Comparison of ENCODE assay signal across 26 mouse cellular contexts in the genomic region with DNA sequence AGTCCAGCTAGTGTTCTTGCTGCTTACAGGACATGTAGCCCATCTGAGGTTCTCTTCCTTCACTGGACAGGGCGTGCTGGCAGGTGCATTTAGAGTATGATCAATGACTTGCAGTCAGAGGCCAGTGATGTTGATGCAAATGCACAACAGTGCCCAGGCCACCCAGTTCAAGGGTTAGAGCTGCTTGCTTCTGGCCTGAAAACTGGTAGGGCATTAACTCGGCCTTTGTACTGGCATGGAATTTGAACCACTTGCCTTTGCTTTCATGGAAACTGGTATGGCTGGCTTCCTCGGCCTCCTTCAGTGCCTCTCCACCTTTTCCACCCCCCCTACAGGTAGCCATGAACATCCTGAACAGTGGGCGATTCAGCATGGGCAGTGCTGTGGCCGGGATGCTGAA. TPM values are rescaled to one million over a fixed set of nuclear protein-coding genes. Genes with fewer than 3 reads are reported as not detected.
DNase-seq lines count a peak whose midpoint lies in the region; ATAC-seq and TF ChIP-seq lines count a peak whose summit lies in the region.
"Had no signal": no experiment of that assay in that cellular context is flagged by ENCODE, and none has a peak within 500 bp of the region (broad histone marks: within the 10 kb centered on the region; RNA-seq: fewer than 3 reads in every experiment).

No protein-coding gene starts in this region.

- 85% methylated on average over 5 of the region's 5 CpGs for WGBS in heart, embryonic 10.5 days
- WGBS in kidney, adult 2 months, result 66% methylated on average over 5 of the region's 5 CpGs
- WGBS in kidney, embryonic 15.5 days, result 95% methylated on average over 5 of the region's 5 CpGs

- no peak for ATAC-seq in kidney, embryonic 15.5 days (replicated peaks; ENCODE audit: low FRiP score)
- ATAC-seq: activated CD4-positive, CD25-positive, alpha-beta regulatory T cell, adult 4 months; forebrain, embryonic 14.5 days; hindbrain, postnatal 0 days; Patski had no signal

- H3K4me3 ChIP-seq in heart, embryonic 10.5 days, result no peak overlapping the region
- no peak overlapping the region for H3K4me3 ChIP-seq in kidney, adult 2 months (ENCODE audit: insufficient read depth, low read depth, low read length)
- H3K4me3 ChIP-seq in kidney, embryonic 15.5 days (replicated peaks), result no peak overlapping the region
- H3K4me3 ChIP-seq: embryonic facial prominence, embryonic 15.5 days; erythroblast, embryonic 14.5 days; forebrain, embryonic 10.5 days; heart, embryonic 13.5 days; hindbrain, embryonic 13.5 days had no signal

- no peak; the same call in 1 of the 2 replicates for TF ChIP-seq CTCF in kidney, adult 2 months (conservative IDR thresholded peaks at IDR 0.05; ENCODE audit: insufficient read depth, insufficient read length, low read depth, low read length)

- no peak overlapping the region for H3K9ac ChIP-seq in kidney, embryonic 15.5 days
- H3K9ac ChIP-seq: embryonic facial prominence, embryonic 15.5 days; heart, embryonic 13.5 days; hindbrain, embryonic 13.5 days had no signal

- H3K9me3 ChIP-seq in heart, embryonic 10.5 days, result no peaks in the 10 kb centered on the region
- H3K9me3 ChIP-seq in kidney, embryonic 15.5 days (replicated peaks), result no peaks in the 10 kb centered on the region
- H3K9me3 ChIP-seq: embryonic facial prominence, embryonic 15.5 days; forebrain, embryonic 10.5 days; heart, embryonic 13.5 days; hindbrain, embryonic 13.5 days had no signal

- H3K27ac ChIP-seq in heart, embryonic 10.5 days, result no peak overlapping the region
- H3K27ac ChIP-seq in kidney, adult 2 months (ENCODE audit: insufficient read depth, low read depth, low read length), result peak overlapping the region; percentile 64
- H3K27ac ChIP-seq in kidney, embryonic 15.5 days, result no peak overlapping the region
- H3K27ac ChIP-seq: embryonic facial prominence, embryonic 15.5 days; forebrain, embryonic 10.5 days; heart, embryonic 13.5 days; hindbrain, embryonic 13.5 days; hindbrain, postnatal 0 days had no signal

- H3K4me1 ChIP-seq in heart, embryonic 10.5 days, result no peaks in the 10 kb centered on the region
- no peaks in the 10 kb centered on the region for H3K4me1 ChIP-seq in kidney, adult 2 months (ENCODE audit: control insufficient read depth, insufficient read depth, low read length)
- no peaks in the 10 kb centered on the region for H3K4me1 ChIP-seq in kidney, embryonic 15.5 days
- H3K4me1 ChIP-seq: embryonic facial prominence, embryonic 15.5 days; forebrain, embryonic 10.5 days; heart, embryonic 13.5 days; hindbrain, embryonic 13.5 days had no signal

- TF ChIP-seq POLR2A in kidney, adult 2 months (IDR thresholded peaks at IDR 0.05; ENCODE audit: low read depth, low read length), result no peak

- DNase-seq in heart, embryonic 10.5 days (ENCODE audit: low spot score), result peak; percentile 63
- DNase-seq in heart, postnatal 4 days, result no peak
- peak; percentile 90 for DNase-seq in kidney, adult 2 months
- DNase-seq in kidney, postnatal 10 days, result peak; percentile 15
- no peak for DNase-seq in B cell, adult 2 months
- no peak for DNase-seq in gastrocnemius, postnatal 10 days
- DNase-seq: adrenal gland, adult 2 months; adrenal gland, postnatal 36 days; cerebellum, adult 2 months; cerebellum, postnatal 10 days; embryo, embryonic 11 days; gastrocnemius, postnatal 14 days had no signal

- H3K27me3 ChIP-seq in heart, embryonic 10.5 days (ENCODE audit: insufficient read depth, poor library complexity, severe bottlenecking), result no peaks in the 10 kb centered on the region
- H3K27me3 ChIP-seq in kidney, adult 2 months (replicated peaks; ENCODE audit: control insufficient read depth, insufficient read depth, low read length), result no peaks in the 10 kb centered on the region
- H3K27me3 ChIP-seq in kidney, embryonic 15.5 days, result no peaks in the 10 kb centered on the region
- H3K27me3 ChIP-seq: CH12.LX; embryonic facial prominence, embryonic 15.5 days; heart, embryonic 13.5 days; hindbrain, embryonic 13.5 days; Patski had no signal

- no peak overlapping the region for H3K4me2 ChIP-seq in kidney, embryonic 15.5 days
- H3K4me2 ChIP-seq: embryonic facial prominence, embryonic 15.5 days; heart, embryonic 13.5 days; hindbrain, embryonic 13.5 days had no signal

- H3K36me3 ChIP-seq in heart, embryonic 10.5 days, result peaks cover 93% of the 10 kb centered on the region
- peaks cover 2% of the 10 kb centered on the region; the same call in 1 of the 2 replicates for H3K36me3 ChIP-seq in kidney, adult 2 months (ENCODE audit: control insufficient read depth, insufficient read depth, low read length)
- H3K36me3 ChIP-seq in kidney, embryonic 15.5 days, result peaks cover 97% of the 10 kb centered on the region

RNA-seq across cellular contexts. Expression of a gene that starts 14.1 kb away (rescaled TPM):
- 73.4 and 90.6 TPM in 2 replicates for polyA plus RNA-seq in heart, embryonic 10.5 days (2016; fragmentation: Nextera tagmentation; extraction: Ambion mirVana)
- total RNA-seq in heart, postnatal 4 days (2021), result 10 to 100 TPM; 49.5 to 62.1 TPM
- polyA plus RNA-seq in kidney, adult 2 months (2012; rRNA removed), result 41.1 and 45.5 TPM in 2 replicates
- polyA plus RNA-seq in kidney, embryonic 15.5 days (2015; fragmentation: Nextera tagmentation; extraction: Ambion mirVana), result 84.8 and 88.1 TPM in 2 replicates
- total RNA-seq in gastrocnemius, postnatal 10 days (2021), result 10 to 100 TPM; 22.8 to 26.1 TPM

RNA-seq across cellular contexts. Expression of a gene that starts 26.5 kb away (rescaled TPM):
- polyA plus RNA-seq in heart, embryonic 10.5 days (2016; fragmentation: Nextera tagmentation; extraction: Ambion mirVana), result 0.02 TPM in 1 of 2 replicates, not detected in the other
- not detected for total RNA-seq in heart, postnatal 4 days (2021)
- polyA plus RNA-seq in kidney, adult 2 months (2012; rRNA removed), result 0.05 TPM in 2 replicates
- not detected in 2 replicates for polyA plus RNA-seq in kidney, embryonic 15.5 days (2015; fragmentation: Nextera tagmentation; extraction: Ambion mirVana)
- not detected for total RNA-seq in gastrocnemius, postnatal 10 days (2021)
- total RNA-seq: CH12.LX; common myeloid progenitor, adult 5-6 weeks; gastrocnemius, postnatal 14 days; heart, adult 8-10 months; hematopoietic stem cell, adult 5-6 weeks; hindbrain, postnatal 0 days had no signal
- polyA plus RNA-seq: activated CD4-positive, CD25-positive, alpha-beta regulatory T cell, adult 4 months; cerebellum, adult 2 months; embryonic facial prominence, embryonic 15.5 days; erythroblast, embryonic 14.5 days; forebrain, embryonic 10.5 days; forebrain, embryonic 14.5 days; hindbrain, embryonic 13.5 days; hindbrain, postnatal 0 days; Patski had no signal

Comparison
In these comparisons a context has a peak if more than half of its experiments do, and no peak if none do; other contexts are left out.
1. DNase-seq: peak in heart, embryonic 10.5 days (single experiment), kidney, adult 2 months (single experiment) and kidney, postnatal 10 days (single experiment); none in heart, postnatal 4 days (single experiment), B cell, adult 2 months (0 of 2) and gastrocnemius, postnatal 10 days (single experiment).